Mouse (Mus musculus) myocyte (in vitro differentiated cells): Measurements from ENCODE around the gene Npy1r.

ENCODE experiments used
- MAX ChIP-seq: IDR thresholded peaks from one replicate; pipeline ENCODE4 v1.6.1; 2011; ENCODE audit warnings: low read depth, mild to moderate bottlenecking, control low read depth
- MYOG ChIP-seq, 3 experiments: IDR thresholded peaks; one replicate each; pipeline ENCODE4 v1.6.1; 2011; ENCODE audit warnings: control low read depth in 2 of 3, low read depth in 2 of 3, mild to moderate bottlenecking in 2 of 3; ENCODE audit not compliant: insufficient read length in 2 of 3, control insufficient read depth in 1 of 3, insufficient read depth in 1 of 3
- POLR2A ChIP-seq: IDR thresholded peaks from one replicate; pipeline ENCODE4 v1.6.1; 2011; ENCODE audit warnings: low read depth, mild to moderate bottlenecking, control low read depth, moderate library complexity; ENCODE audit not compliant: insufficient read length
- SRF ChIP-seq: IDR thresholded peaks from one replicate; pipeline ENCODE4 v1.6.1; 2011; ENCODE audit warnings: low read depth; ENCODE audit not compliant: control insufficient read depth, insufficient read length
- TCF3 ChIP-seq: IDR thresholded peaks from one replicate; pipeline ENCODE4 v1.6.1; 2011; ENCODE audit warnings: low read depth, control low read depth; ENCODE audit not compliant: insufficient read length
- USF1 ChIP-seq: IDR thresholded peaks from one replicate; pipeline ENCODE4 v1.6.1; 2011; ENCODE audit warnings: low read depth, mild to moderate bottlenecking, control low read depth, moderate library complexity

GRCm38 (mm10) chr8:66690402-66690801 is 6.6 kb upstream of the Npy1r start:
- TF ChIP-seq POLR2A (no peak), USF1 (no peak), MAX (no peak), SRF (no peak), MYOG (IDR thresholded peaks at IDR 0.05; ENCODE audit: control insufficient read depth in 1 of 3, insufficient read depth in 1 of 3, insufficient read length in 2 of 3, low read depth in 2 of 3) (no peak), TCF3 (no peak)
